Mouse (Mus musculus) myocyte (in vitro differentiated cells): ENCODE data around the gene Ascl2.

Experiments used
- POLR2A ChIP-seq: IDR thresholded peaks from one replicate; pipeline ENCODE4 v1.6.1; 2011; ENCODE audit warnings: low read depth, mild to moderate bottlenecking, control low read depth, moderate library complexity; ENCODE audit not compliant: insufficient read length
- POLR2AphosphoS2 ChIP-seq: IDR thresholded peaks from one replicate; pipeline ENCODE4 v1.6.1; 2011; ENCODE audit warnings: low read depth, control low read depth; ENCODE audit not compliant: insufficient read length

DNA sequence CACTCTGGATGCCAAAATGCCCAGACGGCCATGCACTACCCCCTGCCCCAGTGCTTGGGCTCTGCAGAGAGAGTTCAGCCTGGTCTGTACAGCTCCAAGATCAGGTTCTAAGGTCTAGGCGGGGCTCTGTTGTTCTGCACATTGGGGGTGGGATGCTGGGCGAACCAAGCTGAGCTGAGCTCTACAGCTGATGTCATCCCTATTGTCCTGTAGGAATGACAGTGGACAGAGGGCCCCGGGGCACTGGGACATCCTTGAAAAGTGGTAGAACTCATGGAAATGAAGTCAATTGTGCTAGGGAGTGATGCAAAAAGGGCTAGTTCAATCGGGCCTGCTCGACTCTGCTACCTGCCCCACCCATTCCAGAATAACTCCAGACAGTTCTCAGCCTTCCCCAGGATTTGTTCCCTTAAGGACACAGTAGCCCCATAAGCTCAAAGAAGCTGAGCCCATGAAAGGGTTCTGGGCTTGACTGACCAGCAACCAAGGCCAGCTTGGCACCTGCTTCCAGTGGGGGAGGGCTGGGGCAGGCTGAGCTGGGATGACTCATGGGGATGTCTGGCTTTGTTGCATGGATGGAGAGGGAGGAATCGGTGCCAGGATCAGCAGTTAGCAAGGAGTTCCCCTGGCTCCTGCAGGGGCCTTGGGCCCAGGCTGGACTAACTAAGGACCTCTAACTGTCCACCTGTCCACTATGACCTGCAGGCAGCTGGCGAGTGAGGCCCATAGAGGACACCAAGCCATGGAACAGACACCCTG, 44.5 kb upstream of the Ascl2 start:
- TF ChIP-seq POLR2A (peak; percentile 38), POLR2AphosphoS2 (peak; percentile 43)
